Mouse (Mus musculus): ENCODE results near the gene Eif5. TPM values are rescaled to one million over a fixed set of nuclear protein-coding genes. Genes with fewer than 3 reads are reported as not detected.

The Eif5 gene
- polyA plus RNA-seq, 1 experiment from 2014 or later: 389 TPM

DNA sequence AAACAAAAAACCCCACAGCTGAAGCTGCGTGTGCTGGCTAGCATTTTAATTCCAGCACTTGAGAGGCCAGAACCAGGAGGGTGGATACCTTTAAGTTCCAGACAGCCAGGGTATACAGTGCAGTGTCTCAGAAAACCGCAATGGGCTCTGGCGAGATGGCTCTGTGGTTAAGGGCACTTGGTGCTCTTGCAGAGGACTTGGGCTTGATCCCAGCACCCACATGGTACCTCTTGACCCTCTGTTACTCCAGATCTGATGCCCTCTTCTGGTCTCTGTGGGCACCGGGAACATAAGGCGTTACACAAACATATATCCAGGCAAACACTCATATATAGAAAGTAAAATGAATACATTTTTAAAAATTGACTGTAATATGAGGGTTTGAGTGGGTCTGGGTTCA is 27.5 kb downstream of the Eif5 start:
- WGBS: 73% methylated on average over 5 of the region's 5 CpGs
- ATAC-seq (ENCODE audit: extremely low read depth, insufficient number of reproducible peaks, low FRiP score, low TSS enrichment): no peak
- Histone ChIP-seq H3K27ac (replicated peaks) (no peak overlapping the region), H3K36me3 (no peaks in the 10 kb centered on the region), H3K9me3 (no peaks in the 10 kb centered on the region), H3K27me3 (replicated peaks) (no peaks in the 10 kb centered on the region), H3K4me1 (peaks cover 21% of the 10 kb centered on the region), H3K4me2 (no peak overlapping the region), H3K9ac (no peak overlapping the region), H3K4me3 (no peak overlapping the region)

GRCm38 (mm10) chr12:111568836-111569235 is 31.0 kb downstream of the Eif5 start:
- Histone ChIP-seq H3K9ac (0 out of 2 replicates have a peak overlapping the region, but pooled peaks have one; percentile 50), H3K4me1 (peaks cover 15% of the 10 kb centered on the region), H3K27ac (replicated peaks) (no peak overlapping the region), H3K4me2 (peak overlapping the region; percentile 22; the same call in 1 of the 2 replicates), H3K36me3 (no peaks in the 10 kb centered on the region), H3K9me3 (no peaks in the 10 kb centered on the region), H3K27me3 (replicated peaks) (no peaks in the 10 kb centered on the region), H3K4me3 (no peak overlapping the region)
- 41% methylated on average over 11 of the region's 11 CpGs for WGBS
- ATAC-seq (ENCODE audit: extremely low read depth, insufficient number of reproducible peaks, low FRiP score, low TSS enrichment): 0 out of 2 replicates have a peak, but pooled peaks have one; percentile 31

DNA sequence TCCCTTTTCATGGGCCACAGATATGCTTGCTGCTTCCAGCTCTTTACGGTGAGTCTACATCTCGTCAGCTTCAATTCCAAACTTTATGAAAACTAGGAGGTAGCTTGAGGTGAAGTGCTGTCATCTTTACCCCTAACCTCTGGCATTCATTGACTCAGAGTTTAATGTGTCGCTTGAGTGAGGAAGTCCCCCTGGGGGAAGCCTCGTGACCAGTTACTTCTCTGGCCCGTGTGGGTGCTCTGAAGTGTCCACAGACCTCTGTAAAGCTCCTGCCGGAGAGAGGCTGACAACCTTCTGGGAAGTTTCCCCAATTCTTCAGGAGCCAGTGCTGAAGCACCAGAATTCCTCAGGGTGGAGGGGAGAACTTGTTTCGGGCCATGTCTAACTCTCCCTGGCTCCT is 34.6 kb downstream of the Eif5 start:
- Histone ChIP-seq H3K4me1 (peaks cover 33% of the 10 kb centered on the region), H3K9me3 (no peaks in the 10 kb centered on the region), H3K27me3 (replicated peaks) (no peaks in the 10 kb centered on the region), H3K36me3 (no peaks in the 10 kb centered on the region), H3K4me2 (no peak overlapping the region), H3K9ac (no peak overlapping the region), H3K27ac (replicated peaks) (no peak overlapping the region), H3K4me3 (no peak overlapping the region)
- 62% methylated on average over 7 of the region's 7 CpGs for WGBS
- ATAC-seq (ENCODE audit: extremely low read depth, insufficient number of reproducible peaks, low FRiP score, low TSS enrichment): no peak

DNA sequence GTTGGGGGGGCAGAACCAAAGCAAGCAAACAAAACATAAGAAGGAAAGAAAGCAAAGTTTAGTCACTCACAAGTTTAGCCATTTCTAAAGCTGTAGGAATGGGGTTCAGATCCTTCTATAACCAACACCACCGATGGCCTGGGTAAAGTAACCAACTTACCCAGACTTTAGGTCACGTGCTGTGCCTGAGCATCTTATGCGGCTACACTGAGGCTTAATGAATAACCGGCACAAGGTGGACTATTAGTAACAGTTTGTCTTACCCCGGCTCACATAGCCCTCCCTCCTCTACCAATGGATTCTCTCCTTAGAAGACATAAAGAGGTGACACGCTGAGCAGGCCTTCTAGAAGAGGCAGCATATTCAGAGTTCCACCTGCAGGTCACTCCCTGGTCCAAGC is 35.5 kb downstream of the Eif5 start:
- WGBS: 46% methylated on average over 6 of the region's 6 CpGs
- Histone ChIP-seq H3K9ac (peak overlapping the region; percentile 77), H3K4me3 (peak overlapping the region; percentile 100)

DNA sequence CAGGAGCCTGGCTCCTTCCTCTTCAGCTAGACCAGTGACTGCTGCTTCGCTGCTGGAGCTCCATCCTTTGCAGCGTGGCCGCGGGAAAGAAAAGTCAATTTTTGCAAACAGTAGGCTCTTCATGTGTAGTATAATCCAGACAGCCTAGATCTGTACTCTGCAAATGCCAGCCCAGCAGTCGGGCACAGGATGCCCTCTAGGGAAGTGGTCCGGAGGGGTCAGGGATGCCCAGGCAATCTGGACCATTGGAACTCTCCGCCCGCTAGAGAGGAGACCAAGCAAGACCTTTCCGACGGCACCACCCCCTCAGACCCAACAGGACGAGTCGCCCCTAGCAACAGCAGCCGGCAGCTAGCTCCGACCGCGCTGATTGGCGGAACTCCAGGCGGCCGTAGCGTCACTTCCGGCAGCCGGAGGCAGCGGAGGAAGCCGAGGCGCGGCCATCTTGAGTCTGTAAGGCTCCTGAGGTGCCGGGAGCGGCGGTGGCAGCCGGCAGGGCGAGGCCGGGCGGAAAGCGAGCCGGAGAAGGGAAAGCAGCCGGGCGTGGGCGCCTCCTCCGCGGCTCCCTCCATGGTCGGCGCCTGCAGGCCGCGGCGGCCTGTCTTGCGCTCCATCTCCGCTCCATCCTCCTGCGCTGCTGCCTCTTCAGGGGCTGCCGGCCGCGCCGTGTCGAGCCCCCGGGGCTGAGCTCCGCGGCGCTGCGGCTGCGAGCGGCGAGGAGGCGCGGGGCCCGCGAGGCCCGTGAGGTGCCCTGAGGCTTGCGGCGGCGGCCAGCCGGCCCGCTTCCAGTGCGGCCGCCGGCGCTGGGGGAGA is 36.5 kb downstream of the Eif5 start, which contains the start of gene Mark3:
TSS of gene Mark3 (plus strand) at position 450 of the 813 bp plus-strand sequence.
- H3K4me3 ChIP-seq: peak within 1 kb of the TSS; percentile 100
- H3K9me3 ChIP-seq: no peaks in the 10 kb centered on the region
- ATAC-seq (ENCODE audit: extremely low read depth, insufficient number of reproducible peaks, low FRiP score, low TSS enrichment): peak; percentile 95
- H3K4me2 ChIP-seq: peak within 1 kb of the TSS; percentile 89
- H3K27ac ChIP-seq (replicated peaks): peak within 1 kb of the TSS; percentile 96
- peak within 1 kb of the TSS; percentile 100 for H3K9ac ChIP-seq
- H3K4me1 ChIP-seq: peaks cover 28% of the 10 kb centered on the region
- H3K27me3 ChIP-seq (replicated peaks): no peaks in the 10 kb centered on the region
- under 1% methylated on average over 56 of the region's 75 CpGs for WGBS
- no peaks in the 10 kb centered on the region for H3K36me3 ChIP-seq

More for the DNA sequence above, 35.5 kb downstream of the Eif5 start:
- Histone ChIP-seq H3K27me3 (replicated peaks) (no peaks in the 10 kb centered on the region), H3K27ac (replicated peaks) (no peak overlapping the region), H3K36me3 (no peaks in the 10 kb centered on the region), H3K4me1 (peaks cover 33% of the 10 kb centered on the region), H3K9me3 (no peaks in the 10 kb centered on the region), H3K4me2 (peak overlapping the region; percentile 89)
- ATAC-seq (ENCODE audit: extremely low read depth, insufficient number of reproducible peaks, low FRiP score, low TSS enrichment): no peak

DNA sequence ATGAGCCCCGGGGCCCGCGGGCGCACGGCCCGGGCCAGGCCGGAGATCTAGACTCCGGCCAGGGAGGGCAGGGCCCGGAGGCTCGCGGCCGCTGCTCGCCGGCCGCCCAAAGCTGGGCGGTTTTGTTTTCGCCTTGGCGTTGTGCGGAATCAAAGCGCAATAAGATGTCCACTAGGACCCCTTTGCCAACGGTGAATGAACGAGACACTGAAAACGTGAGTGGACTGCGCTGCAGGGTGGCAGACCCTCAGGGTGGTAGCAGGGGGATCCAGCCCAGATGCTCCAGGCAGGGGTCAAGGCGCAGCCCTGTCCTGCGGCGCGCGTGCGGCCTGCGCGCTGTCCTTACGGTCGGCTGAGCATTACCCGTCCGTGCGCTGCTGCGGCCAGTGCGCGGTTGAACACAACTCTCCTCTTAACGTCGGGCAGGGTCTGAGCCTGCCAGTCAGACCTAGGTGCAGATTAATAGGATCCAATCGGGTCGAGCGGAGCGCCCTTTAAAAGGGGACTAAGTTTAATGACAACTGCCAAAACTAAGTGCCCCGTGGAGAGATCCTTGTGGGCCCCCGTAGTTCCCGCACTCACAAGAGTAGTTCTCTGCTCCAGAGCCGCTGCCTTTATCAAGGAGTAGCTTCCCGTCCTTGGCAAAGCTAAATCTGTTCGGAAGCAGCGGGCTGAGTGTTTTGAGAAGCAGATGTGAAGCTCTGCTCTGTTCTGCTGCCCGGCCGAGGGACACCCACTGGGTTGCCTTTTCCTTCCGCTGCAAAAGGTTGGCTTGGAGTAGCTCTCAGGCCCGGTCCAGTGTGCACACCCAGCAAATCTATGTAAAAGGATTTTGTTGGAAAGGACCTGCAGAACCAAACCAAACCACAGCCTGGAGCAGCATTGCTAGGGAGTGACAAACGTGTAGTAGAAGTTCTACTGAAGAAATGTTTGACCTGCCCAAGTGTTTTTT is 37.3 kb downstream of the Eif5 start:
- H3K4me2 ChIP-seq: peak overlapping the region; percentile 89
- no peaks in the 10 kb centered on the region for H3K27me3 ChIP-seq (replicated peaks)
- WGBS: under 1% methylated on average over 58 of the region's 58 CpGs
- H3K4me1 ChIP-seq: peaks cover 28% of the 10 kb centered on the region
- H3K4me3 ChIP-seq: peak overlapping the region; percentile 100
- H3K36me3 ChIP-seq: no peaks in the 10 kb centered on the region
- H3K27ac ChIP-seq (replicated peaks): peak overlapping the region; percentile 96
- H3K9me3 ChIP-seq: no peaks in the 10 kb centered on the region
- peak; percentile 45; the same call in 1 of the 2 replicates for ATAC-seq (ENCODE audit: extremely low read depth, insufficient number of reproducible peaks, low FRiP score, low TSS enrichment)
- H3K9ac ChIP-seq: peak overlapping the region; percentile 100

DNA sequence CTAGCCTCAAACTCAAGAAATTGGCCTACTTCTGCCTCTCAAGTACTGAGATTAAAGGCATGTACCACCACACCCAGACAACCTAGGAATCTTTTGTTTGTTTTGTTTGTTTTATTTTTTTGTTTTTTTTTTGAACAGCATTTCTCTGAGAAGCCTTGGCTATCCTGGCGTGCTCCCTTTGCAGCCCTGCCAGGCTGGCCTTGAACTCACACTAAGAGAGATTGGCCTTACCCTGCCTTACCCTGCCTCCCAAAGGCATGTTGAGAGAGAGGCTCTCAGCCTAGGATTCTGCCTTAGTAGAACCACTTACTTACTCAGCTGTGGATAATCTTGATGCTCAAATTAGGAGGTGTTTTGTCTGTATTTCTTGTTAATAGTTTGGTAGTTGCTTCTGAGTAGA is 45.2 kb downstream of the Eif5 start:
- no peaks in the 10 kb centered on the region for H3K27me3 ChIP-seq (replicated peaks)
- ATAC-seq (ENCODE audit: extremely low read depth, insufficient number of reproducible peaks, low FRiP score, low TSS enrichment): no peak
- no peak overlapping the region for H3K4me2 ChIP-seq
- no peak overlapping the region for H3K9ac ChIP-seq
- H3K9me3 ChIP-seq: no peaks in the 10 kb centered on the region
- peaks cover 34% of the 10 kb centered on the region for H3K4me1 ChIP-seq
- no peaks in the 10 kb centered on the region for H3K36me3 ChIP-seq
- no peak overlapping the region for H3K4me3 ChIP-seq
- H3K27ac ChIP-seq (replicated peaks): no peak overlapping the region
- 92% methylated on average over 1 of the region's 1 CpGs for WGBS

GRCm38 (mm10) chr12:111584401-111584800 is 46.6 kb downstream of the Eif5 start:
- H3K36me3 ChIP-seq: no peaks in the 10 kb centered on the region
- 88% methylated on average over 1 of the region's 1 CpGs for WGBS

GRCm38 (mm10) chr12:111587252-111587651 is 49.4 kb downstream of the Eif5 start:
- Histone ChIP-seq H3K4me3 (no peak overlapping the region), H3K9ac (no peak overlapping the region), H3K27me3 (replicated peaks) (no peaks in the 10 kb centered on the region), H3K4me2 (no peak overlapping the region), H3K4me1 (peaks cover 31% of the 10 kb centered on the region), H3K36me3 (0 out of 2 replicates have a peak, but pooled peaks cover 5% of the 10 kb centered on the region), H3K27ac (replicated peaks) (no peak overlapping the region), H3K9me3 (no peaks in the 10 kb centered on the region)
- no peak for ATAC-seq (ENCODE audit: extremely low read depth, insufficient number of reproducible peaks, low FRiP score, low TSS enrichment)
- 69% methylated on average over 12 of the region's 12 CpGs for WGBS

More at GRCm38 (mm10) chr12:111584401-111584800, 46.6 kb downstream of the Eif5 start:
- ATAC-seq (ENCODE audit: extremely low read depth, insufficient number of reproducible peaks, low FRiP score, low TSS enrichment): no peak
- Histone ChIP-seq H3K9ac (no peak overlapping the region), H3K4me2 (no peak overlapping the region), H3K4me1 (peaks cover 39% of the 10 kb centered on the region), H3K4me3 (no peak overlapping the region), H3K9me3 (no peaks in the 10 kb centered on the region), H3K27me3 (replicated peaks) (no peaks in the 10 kb centered on the region), H3K27ac (replicated peaks) (no peak overlapping the region)

- Histone ChIP-seq H3K4me2 (no peak overlapping the region), H3K27ac (replicated peaks) (no peak overlapping the region), H3K4me1 (peaks cover 6% of the 10 kb centered on the region), H3K9ac (no peak overlapping the region), H3K9me3 (no peaks in the 10 kb centered on the region), H3K36me3 (peaks cover 53% of the 10 kb centered on the region), H3K27me3 (replicated peaks) (no peaks in the 10 kb centered on the region), H3K4me3 (no peak overlapping the region)
- no peak for ATAC-seq (ENCODE audit: extremely low read depth, insufficient number of reproducible peaks, low FRiP score, low TSS enrichment)
- WGBS: 76% methylated on average over 14 of the region's 14 CpGs
Measured at GRCm38 (mm10) chr12:111592407-111593021, 54.7 kb downstream of the Eif5 start.

DNA sequence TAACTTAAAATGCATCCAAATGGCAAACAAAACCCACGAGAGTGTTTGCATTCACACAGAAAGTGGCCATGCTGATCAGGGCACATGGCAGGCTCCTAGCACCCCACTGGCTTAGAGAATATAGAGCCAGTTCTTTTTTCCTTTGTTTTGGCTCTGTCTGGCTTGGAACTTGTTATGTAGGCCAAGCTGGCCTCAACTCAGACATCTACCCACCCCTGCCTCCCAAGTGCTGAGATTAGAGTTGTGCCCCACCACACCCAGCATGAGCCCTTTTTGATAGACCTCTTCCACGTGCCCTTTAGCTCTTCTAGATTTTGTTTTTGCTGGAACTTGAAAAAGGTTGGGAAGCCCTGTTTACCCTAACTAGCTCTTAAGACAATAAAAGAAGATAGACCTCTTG is 56.0 kb downstream of the Eif5 start:
- Histone ChIP-seq H3K27me3 (replicated peaks) (no peaks in the 10 kb centered on the region), H3K4me2 (no peak overlapping the region), H3K27ac (replicated peaks) (no peak overlapping the region), H3K9me3 (no peaks in the 10 kb centered on the region), H3K4me3 (no peak overlapping the region), H3K4me1 (peaks cover 3% of the 10 kb centered on the region), H3K36me3 (peaks cover 66% of the 10 kb centered on the region), H3K9ac (no peak overlapping the region)
- no peak for ATAC-seq (ENCODE audit: extremely low read depth, insufficient number of reproducible peaks, low FRiP score, low TSS enrichment)
- WGBS: 84% methylated on average over 2 of the region's 2 CpGs

Data from heart, embryonic 13.5 days (tissue).